Mouse (Mus musculus) stomach, embryonic 16.5 days (tissue): ENCODE data around the gene Tns1. TPM values are rescaled to one million over a fixed set of nuclear protein-coding genes. Genes with fewer than 3 reads are reported as not detected.
A peak's percentile ranks its signal among the peaks of the same experiment; 100 is the strongest.

ENCODE experiments used
- ATAC-seq: fragments of 200-750 bp; cut with Nextera tagmentation; 2 replicates; pipeline ENCODE4 v1.8.0; 2017; ENCODE audit warnings: moderate number of reproducible peaks, moderate TSS enrichment; ENCODE audit not compliant: insufficient read depth, low FRiP score
- H3K27ac ChIP-seq: fragments of 300-500 bp; sonication (generic); 2 replicates; pipeline ENCODE4 v1.5.1; 2014; ENCODE audit warnings: low read length
- H3K27me3 ChIP-seq: fragments of 300-500 bp; sonication (generic); 2 replicates; pipeline ENCODE4 v1.6.1; 2014; ENCODE audit warnings: low read length, control low read depth, mixed read lengths; ENCODE audit not compliant: control insufficient read depth, insufficient read depth
- H3K36me3 ChIP-seq: fragments of 300-500 bp; sonication (generic); 2 replicates; pipeline ENCODE4 v1.6.1; 2014; ENCODE audit warnings: low read length; ENCODE audit not compliant: control insufficient read depth, insufficient read depth
- H3K4me1 ChIP-seq: fragments of 300-500 bp; sonication (generic); 2 replicates; pipeline ENCODE4 v1.6.1; 2014; ENCODE audit warnings: low read length, control low read depth, mixed read lengths; ENCODE audit not compliant: control insufficient read depth, insufficient read depth
- H3K4me2 ChIP-seq: fragments of 300-500 bp; sonication (generic); 2 replicates; pipeline ENCODE4 v1.6.1; 2014; ENCODE audit warnings: low read depth, low read length, mixed read lengths
- H3K4me3 ChIP-seq: fragments of 300-500 bp; sonication (generic); replicated peaks from 2 replicates; pipeline ENCODE4 v1.5.1; 2014; ENCODE audit warnings: mild to moderate bottlenecking, low read length
- H3K9ac ChIP-seq: fragments of 300-500 bp; sonication (generic); 2 replicates; pipeline ENCODE4 v1.6.1; 2014; ENCODE audit warnings: low read length
- H3K9me3 ChIP-seq: fragments of 300-500 bp; sonication (generic); replicated peaks from 2 replicates; pipeline ENCODE4 v1.6.1; 2016; ENCODE audit warnings: low read length, control low read depth; ENCODE audit not compliant: control insufficient read depth
- WGBS: fragments of 180-500 bp; shearing (Covaris S2); extraction: QIAGEN DNeasy Blood & Tissue Kit; methylation state at CpG from one replicate; pipeline ENCODE4 v1.1.7; 2014; 5-methylcytosine and 5-hydroxymethylcytosine counted together
- polyA plus RNA-seq: library from polyadenylated mRNA; unstranded; fragments of >200 nt; fragmentation: Nextera tagmentation; extraction: Ambion mirVana; gene quantifications from 2 replicates; pipeline ENCODE4 v1.2.1, GENCODE M21; 2015

Gene Tns1
- polyA plus RNA-seq, 1 experiment from 2014 or later = 45.0 TPM

DNA sequence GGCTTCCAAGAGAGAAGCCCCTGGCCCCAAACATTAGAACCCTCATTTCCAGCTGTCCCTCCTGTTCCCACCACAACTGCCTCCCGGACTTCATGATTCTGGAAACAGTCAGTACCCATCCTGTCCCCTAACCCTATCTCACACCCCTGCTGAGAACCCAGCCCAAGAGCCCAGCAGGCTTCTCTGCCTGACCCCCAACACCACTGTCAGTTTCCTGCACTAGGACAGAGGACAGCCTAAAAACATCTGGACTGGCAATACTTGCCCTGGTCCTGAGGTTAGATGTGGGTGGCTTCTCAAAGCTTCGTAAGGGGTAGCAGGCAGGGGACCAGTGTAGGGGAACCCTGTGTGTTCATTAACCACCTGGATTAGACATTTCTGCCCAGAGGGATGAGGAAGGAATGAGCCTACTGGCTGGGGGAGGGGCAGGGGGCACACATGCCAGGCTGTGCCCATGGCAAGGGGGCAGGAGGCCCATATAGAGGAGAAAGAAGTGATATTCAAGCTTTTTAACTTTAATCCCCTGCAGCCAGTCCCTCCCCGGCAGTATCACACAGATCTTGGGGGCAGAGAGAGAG, 88.2 kb downstream of the Tns1 start:
- ATAC-seq = no peak
- 42% methylated on average over 3 of the region's 3 CpGs for WGBS
- H3K4me1 ChIP-seq = peaks cover 39% of the 10 kb centered on the region
- no peaks in the 10 kb centered on the region for H3K36me3 ChIP-seq
- peak overlapping the region; percentile 36; the same call in 1 of the 2 replicates for H3K27ac ChIP-seq
- peak overlapping the region; percentile 59 for H3K4me2 ChIP-seq
- H3K27me3 ChIP-seq = no peaks in the 10 kb centered on the region
- H3K9ac ChIP-seq = peak overlapping the region; percentile 80
- H3K4me3 ChIP-seq = peak overlapping the region; percentile 61
- H3K9me3 ChIP-seq = no peaks in the 10 kb centered on the region

DNA sequence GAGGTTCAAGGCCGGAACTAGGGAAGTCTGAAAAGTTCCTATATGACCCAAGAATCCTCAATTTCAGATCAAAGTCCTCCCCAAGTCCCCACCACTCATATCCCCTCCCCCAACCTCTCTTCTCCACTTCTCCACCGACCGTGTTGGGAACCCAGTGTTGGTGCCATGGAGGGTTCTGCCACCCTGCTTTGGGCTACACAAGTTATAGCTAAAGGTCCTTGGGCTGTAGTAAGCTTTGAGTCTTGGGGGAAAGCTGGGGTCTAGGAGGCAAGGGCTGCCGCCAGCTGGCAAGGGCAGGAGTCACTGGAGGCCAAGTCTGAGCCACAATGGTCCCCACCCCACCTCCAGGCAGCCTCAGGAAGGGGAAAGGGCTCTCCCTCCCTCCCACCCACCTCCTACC, 88.8 kb downstream of the Tns1 start:
- H3K9me3 ChIP-seq = no peaks in the 10 kb centered on the region
- peak overlapping the region; percentile 80 for H3K9ac ChIP-seq
- WGBS = 65% methylated on average over 4 of the region's 4 CpGs
- H3K27ac ChIP-seq = no peak overlapping the region
- peak overlapping the region; percentile 59 for H3K4me2 ChIP-seq
- H3K36me3 ChIP-seq = no peaks in the 10 kb centered on the region
- H3K4me1 ChIP-seq = peaks cover 41% of the 10 kb centered on the region
- H3K27me3 ChIP-seq = no peaks in the 10 kb centered on the region
- peak overlapping the region; percentile 61 for H3K4me3 ChIP-seq
- ATAC-seq = no peak

DNA sequence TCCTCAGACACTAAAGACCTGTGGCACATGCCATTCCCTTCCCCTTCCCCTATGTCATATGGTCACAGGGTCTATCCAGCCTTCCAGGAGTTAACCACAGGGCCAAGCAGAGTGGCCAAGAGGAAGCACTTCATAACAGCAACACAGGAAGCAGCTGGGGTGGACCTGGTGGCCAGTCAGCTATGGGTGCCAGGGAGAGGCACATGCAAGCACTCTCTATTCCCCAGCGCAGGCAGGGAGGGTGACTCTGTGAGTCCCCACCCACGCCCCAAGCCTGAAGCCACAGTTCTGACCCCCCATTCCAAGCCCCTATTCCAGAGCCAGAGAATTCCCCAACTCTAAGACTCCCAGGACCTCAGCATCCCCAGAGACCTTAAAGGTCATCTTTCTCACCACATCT, 89.5 kb downstream of the Tns1 start:
- no peak overlapping the region for H3K27ac ChIP-seq
- no peak for ATAC-seq
- no peak overlapping the region for H3K4me3 ChIP-seq
- H3K4me1 ChIP-seq = peaks cover 42% of the 10 kb centered on the region
- no peaks in the 10 kb centered on the region for H3K9me3 ChIP-seq
- no peak overlapping the region for H3K4me2 ChIP-seq
- H3K36me3 ChIP-seq = no peaks in the 10 kb centered on the region
- H3K27me3 ChIP-seq = no peaks in the 10 kb centered on the region
- H3K9ac ChIP-seq = no peak overlapping the region
- WGBS = 66% methylated on average over 2 of the region's 2 CpGs

DNA sequence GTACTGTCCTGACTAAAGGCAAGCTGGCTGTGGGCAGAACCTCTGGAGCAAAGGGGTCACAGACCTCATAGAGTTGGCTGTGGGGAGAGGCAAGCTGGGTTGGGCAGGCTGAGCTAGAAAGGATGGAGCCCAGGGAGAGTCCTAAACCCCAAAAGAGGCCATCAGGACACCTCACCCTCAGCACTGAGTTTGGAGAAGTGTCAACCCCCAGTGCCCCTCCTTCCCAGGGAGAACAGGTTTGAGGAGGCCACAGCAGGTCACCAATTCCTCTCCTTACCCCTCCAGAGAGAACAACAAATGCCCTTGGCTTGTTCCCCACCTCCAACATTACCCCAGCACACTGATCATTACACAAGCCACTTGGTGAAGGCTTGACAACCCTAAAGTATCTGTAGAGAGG, 90.0 kb downstream of the Tns1 start:
- Histone ChIP-seq H3K4me2 (no peak overlapping the region), H3K4me3 (no peak overlapping the region), H3K27me3 (no peaks in the 10 kb centered on the region), H3K36me3 (no peaks in the 10 kb centered on the region), H3K27ac (no peak overlapping the region), H3K4me1 (peaks cover 46% of the 10 kb centered on the region), H3K9ac (no peak overlapping the region), H3K9me3 (no peaks in the 10 kb centered on the region)
- no peak for ATAC-seq

DNA sequence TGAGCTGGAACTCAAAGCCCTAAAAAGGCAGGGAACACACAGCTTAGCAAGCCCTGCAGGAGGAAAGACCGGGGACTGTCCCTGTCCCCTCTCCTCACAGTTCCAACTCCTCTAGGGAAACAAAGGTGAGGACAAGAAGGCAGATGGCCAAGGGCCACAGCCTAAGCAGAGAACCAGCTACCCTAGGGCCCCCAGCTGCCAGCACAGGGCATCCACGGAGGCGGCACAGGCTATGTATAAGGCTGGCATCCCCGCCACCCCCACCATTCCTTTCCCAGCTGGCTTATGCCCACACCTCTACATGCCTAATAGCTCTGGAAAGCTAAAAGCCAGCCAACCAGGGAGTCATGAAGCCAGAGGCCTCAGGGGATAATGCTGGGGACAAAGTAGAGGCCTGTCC, 90.8 kb downstream of the Tns1 start:
- Histone ChIP-seq H3K36me3 (no peaks in the 10 kb centered on the region), H3K4me1 (peaks cover 54% of the 10 kb centered on the region), H3K27me3 (no peaks in the 10 kb centered on the region), H3K4me2 (no peak overlapping the region), H3K27ac (no peak overlapping the region), H3K4me3 (no peak overlapping the region), H3K9me3 (no peaks in the 10 kb centered on the region), H3K9ac (no peak overlapping the region)
- no peak for ATAC-seq
- 81% methylated on average over 4 of the region's 4 CpGs for WGBS

DNA sequence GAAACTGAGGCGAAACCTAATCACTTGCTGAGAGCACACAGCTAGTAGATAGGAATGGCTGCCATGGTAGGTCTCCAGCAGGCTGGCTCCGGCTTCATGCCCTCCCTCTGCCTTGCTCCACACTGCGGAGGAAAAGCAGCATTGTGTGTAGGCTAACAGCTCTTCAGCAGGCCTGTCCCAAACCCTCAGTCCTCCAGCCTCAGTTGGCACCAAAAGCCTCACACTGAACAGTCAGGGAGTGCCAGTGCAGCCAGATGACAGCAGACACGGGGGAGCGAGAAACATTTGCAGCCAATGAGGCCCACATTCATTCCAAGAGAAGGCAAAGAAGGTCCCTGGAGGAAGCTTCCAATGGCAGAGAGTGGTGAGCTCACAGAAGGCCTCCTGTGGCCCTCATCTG, 91.3 kb downstream of the Tns1 start:
- WGBS = 88% methylated on average over 5 of the region's 5 CpGs
- H3K9ac ChIP-seq = no peak overlapping the region
- H3K9me3 ChIP-seq = no peaks in the 10 kb centered on the region
- ATAC-seq = no peak
- no peak overlapping the region for H3K4me2 ChIP-seq
- peaks cover 59% of the 10 kb centered on the region for H3K4me1 ChIP-seq
- H3K27me3 ChIP-seq = no peaks in the 10 kb centered on the region
- no peak overlapping the region for H3K4me3 ChIP-seq
- H3K36me3 ChIP-seq = no peaks in the 10 kb centered on the region
- H3K27ac ChIP-seq = no peak overlapping the region

DNA sequence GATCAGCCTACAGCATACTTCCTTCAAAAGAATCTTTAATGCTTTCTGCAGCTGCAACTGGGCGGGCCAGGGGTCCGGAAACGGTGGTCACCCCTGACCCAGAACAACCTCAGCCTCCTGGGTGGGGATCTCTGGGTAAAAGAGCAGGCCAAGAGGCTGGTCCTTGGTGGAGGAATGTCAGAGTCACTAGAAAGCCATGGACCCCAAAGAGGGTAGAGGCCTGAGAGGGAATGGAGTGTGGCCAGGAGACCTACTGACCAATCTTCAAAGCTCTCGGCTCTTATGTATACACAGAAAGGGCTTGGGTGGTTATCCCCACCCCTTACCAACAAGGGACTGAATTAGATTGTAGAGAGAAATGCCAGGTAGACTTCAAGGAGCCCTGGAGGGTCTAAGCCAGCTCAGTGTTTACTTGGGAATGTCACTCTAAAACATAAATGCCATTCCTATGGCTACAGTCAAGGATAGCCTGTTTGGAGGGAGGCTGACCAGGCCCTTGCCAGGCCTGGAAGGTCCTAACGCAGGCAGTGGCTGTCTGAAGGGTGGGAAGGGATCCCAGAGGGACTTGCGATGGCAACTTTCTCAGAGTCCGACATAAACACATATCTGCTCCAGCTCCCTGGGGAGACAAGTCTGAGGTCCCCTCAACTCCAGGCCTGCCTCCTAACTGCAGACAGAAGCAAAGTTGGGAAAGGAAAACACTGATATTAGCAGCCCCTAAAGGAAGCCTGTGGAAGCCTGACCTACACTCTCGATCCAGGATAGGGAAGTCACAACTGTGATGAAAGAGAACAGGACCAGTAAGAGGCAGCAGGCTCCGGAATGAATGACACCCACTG, 92.3 kb downstream of the Tns1 start:
- Histone ChIP-seq H3K36me3 (no peaks in the 10 kb centered on the region), H3K9ac (peak overlapping the region; percentile 8), H3K4me1 (peaks cover 65% of the 10 kb centered on the region), H3K27ac (peak overlapping the region; percentile 81), H3K27me3 (no peaks in the 10 kb centered on the region), H3K4me2 (no peak overlapping the region), H3K4me3 (no peak overlapping the region), H3K9me3 (no peaks in the 10 kb centered on the region)
- ATAC-seq = no peak
- 71% methylated on average over 9 of the region's 9 CpGs for WGBS

DNA sequence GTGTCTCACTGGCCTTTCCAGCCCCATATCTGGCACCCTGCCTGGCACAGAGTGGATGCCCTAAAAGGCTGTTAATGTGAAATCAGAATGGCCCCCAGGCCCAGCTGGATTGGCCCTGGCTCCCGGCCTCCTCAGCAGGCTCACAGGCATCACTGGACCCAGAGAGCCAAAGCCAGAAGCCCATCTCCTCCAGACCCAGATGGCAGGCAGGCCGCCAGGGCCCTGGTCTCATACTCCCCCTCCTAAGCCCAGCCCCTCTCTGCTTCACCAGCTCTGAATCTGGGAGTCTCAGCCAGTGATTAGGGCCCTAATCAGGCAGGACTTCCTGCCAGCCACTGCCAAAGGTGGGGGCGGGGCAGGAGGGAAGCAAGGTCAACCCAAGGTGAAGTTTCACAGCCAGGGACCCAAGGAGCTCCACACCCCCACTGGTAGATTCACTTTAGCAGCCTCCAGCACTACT, 93.3 kb downstream of the Tns1 start:
- no peaks in the 10 kb centered on the region for H3K36me3 ChIP-seq
- no peaks in the 10 kb centered on the region for H3K27me3 ChIP-seq
- WGBS = 25% methylated on average over 3 of the region's 3 CpGs
- peaks cover 66% of the 10 kb centered on the region for H3K4me1 ChIP-seq
- H3K4me3 ChIP-seq = no peak overlapping the region
- peak overlapping the region; percentile 8; the same call in 1 of the 2 replicates for H3K9ac ChIP-seq
- ATAC-seq = peak; percentile 30; the same call in 1 of the 2 replicates
- peak overlapping the region; percentile 81 for H3K27ac ChIP-seq
- peak overlapping the region; percentile 11; the same call in 1 of the 2 replicates for H3K4me2 ChIP-seq
- H3K9me3 ChIP-seq = no peaks in the 10 kb centered on the region

DNA sequence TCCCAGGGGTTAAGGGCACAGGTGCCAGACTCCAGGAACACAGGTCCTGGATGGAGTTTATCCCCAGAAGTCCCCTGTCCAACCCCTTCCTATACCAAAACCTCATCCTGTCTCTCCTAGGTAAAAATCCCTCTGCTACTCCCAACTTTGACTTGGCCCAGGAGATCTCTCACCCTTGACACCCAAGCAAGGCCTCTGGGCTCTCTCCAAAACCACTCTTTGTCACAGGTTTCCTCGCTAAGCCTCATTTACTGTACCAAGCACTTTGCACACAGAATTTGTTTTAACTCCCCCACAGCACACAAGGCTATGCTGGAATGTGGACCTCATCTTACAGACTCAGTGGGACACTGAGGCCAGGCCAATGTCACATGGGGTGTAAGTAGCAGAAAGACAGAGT, 94.0 kb downstream of the Tns1 start:
- WGBS = 79% methylated on average over 1 of the region's 1 CpGs
- H3K27ac ChIP-seq = peak overlapping the region; percentile 81; the same call in 1 of the 2 replicates
- H3K4me3 ChIP-seq = no peak overlapping the region
- no peaks in the 10 kb centered on the region for H3K27me3 ChIP-seq
- H3K36me3 ChIP-seq = no peaks in the 10 kb centered on the region
- no peak overlapping the region for H3K4me2 ChIP-seq
- H3K9ac ChIP-seq = no peak overlapping the region
- peaks cover 67% of the 10 kb centered on the region for H3K4me1 ChIP-seq
- H3K9me3 ChIP-seq = no peaks in the 10 kb centered on the region
- no peak for ATAC-seq
